Mouse (Mus musculus) G1E (cell line): ENCODE measurements around the gene Iffo2. TPM values are rescaled to one million over a fixed set of nuclear protein-coding genes. Genes with fewer than 3 reads are reported as not detected.

Experiments
- ATAC-seq: 2 replicates; pipeline ENCODE4 v1.8.0; 2016; ENCODE audit warnings: mild to moderate bottlenecking; ENCODE audit not compliant: insufficient number of reproducible peaks, poor library complexity, low FRiP score, severe bottlenecking; ENCODE audit errors: extremely low read depth
- DNase-seq: peaks from one replicate; pipeline ENCODE4 v3.0.0; 2012; ENCODE audit warnings: low spot score
- H3K27me3 ChIP-seq: 2 replicates; pipeline ENCODE4 v1.6.1; 2012; ENCODE audit warnings: mild to moderate bottlenecking, low read length, inconsistent platforms; ENCODE audit not compliant: insufficient read depth
- H3K36me3 ChIP-seq: replicated peaks from 2 replicates; pipeline ENCODE3; 2012; ENCODE audit warnings: mild to moderate bottlenecking, inconsistent platforms
- H3K4me1 ChIP-seq: 2 replicates; pipeline ENCODE4 v1.6.1; 2012; ENCODE audit warnings: low read depth, low read length, inconsistent platforms, mixed read lengths; ENCODE audit not compliant: insufficient read depth
- H3K4me3 ChIP-seq: 2 replicates; pipeline ENCODE4 v1.5.1; 2012; ENCODE audit warnings: low read depth, mild to moderate bottlenecking, inconsistent platforms, low read length, moderate library complexity, mixed read lengths
- H3K9me3 ChIP-seq: replicated peaks from 2 replicates; pipeline ENCODE4 v1.6.1; 2012; ENCODE audit warnings: inconsistent platforms
- CTCF ChIP-seq: IDR thresholded peaks from 2 replicates; pipeline ENCODE4 v1.5.1; 2012; ENCODE audit warnings: low read depth, low read length, inconsistent platforms, mixed read lengths
- GATA1 ChIP-seq: IDR thresholded peaks from 2 replicates; pipeline ENCODE4 v1.6.1; 2012; ENCODE audit warnings: borderline replicate concordance, low read length, inconsistent platforms, mixed read lengths
- GATA2 ChIP-seq: IDR thresholded peaks from 2 replicates; pipeline ENCODE4 v1.6.1; 2012; ENCODE audit warnings: low read depth, low read length, inconsistent platforms, borderline replicate concordance
- POLR2AphosphoS5 ChIP-seq: IDR thresholded peaks from 2 replicates; pipeline ENCODE4 v1.6.1; 2012; ENCODE audit warnings: low read depth, low read length, inconsistent platforms; ENCODE audit not compliant: insufficient replicate concordance
- TAL1 ChIP-seq: conservative IDR thresholded peaks from 2 replicates; pipeline ENCODE4 v1.6.1; 2012; ENCODE audit warnings: low read depth, low read length, inconsistent platforms, mixed read lengths
- polyA plus RNA-seq: library from polyadenylated mRNA; stranded (reverse); fragments of >175 nt; gene quantifications from 2 replicates; pipeline ENCODE4 v1.2.3, GENCODE M21; 2012
- total RNA-seq, 2 experiments: library from RNA; stranded (forward) in 1 of 2; stranded (reverse) in 1 of 2; fragments of 200-1000 nt in 1 of 2; fragments of >200 nt in 1 of 2; fragmentation: Nextera tagmentation in 1 of 2; gene quantifications; 2 replicates each; pipeline ENCODE4 v1.2.3; 2014 to 2017

Gene Iffo2
- total and polyA plus RNA-seq, 3 experiments: 0.20 to 0.38 TPM; not detected in 1

DNA sequence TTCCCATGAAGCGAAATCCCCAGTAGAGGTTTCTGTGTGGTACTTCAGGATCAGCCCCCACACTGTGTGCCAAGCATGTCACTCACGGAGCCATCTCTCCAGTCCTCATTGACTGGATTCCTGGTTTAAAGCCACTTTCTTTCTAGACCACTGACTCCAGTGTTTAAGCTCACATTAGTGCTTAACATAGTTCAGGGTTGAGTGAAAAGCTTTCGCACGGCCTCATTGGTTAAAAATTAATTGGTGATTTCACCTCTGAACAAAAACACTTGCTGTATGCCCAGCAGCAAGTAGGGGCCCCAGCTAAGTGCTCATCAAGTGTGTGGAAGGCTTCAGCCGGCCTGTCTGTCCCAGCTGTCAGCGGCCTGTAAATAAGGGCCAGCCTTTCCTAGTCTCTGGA lies 137.3 kb downstream of the Iffo2 start:
- ATAC-seq: no peak
- no peak for DNase-seq
- TF ChIP-seq POLR2AphosphoS5: no peak
- no peak for TF ChIP-seq CTCF
- TF ChIP-seq GATA2: no peak
- TF ChIP-seq TAL1: no peak
- no peak for TF ChIP-seq GATA1
- no peak overlapping the region for H3K4me3 ChIP-seq
- no peaks in the 10 kb centered on the region for H3K36me3 ChIP-seq
- no peaks in the 10 kb centered on the region for H3K4me1 ChIP-seq
- H3K9me3 ChIP-seq: no peaks in the 10 kb centered on the region
- peaks cover 4% of the 10 kb centered on the region for H3K27me3 ChIP-seq

DNA sequence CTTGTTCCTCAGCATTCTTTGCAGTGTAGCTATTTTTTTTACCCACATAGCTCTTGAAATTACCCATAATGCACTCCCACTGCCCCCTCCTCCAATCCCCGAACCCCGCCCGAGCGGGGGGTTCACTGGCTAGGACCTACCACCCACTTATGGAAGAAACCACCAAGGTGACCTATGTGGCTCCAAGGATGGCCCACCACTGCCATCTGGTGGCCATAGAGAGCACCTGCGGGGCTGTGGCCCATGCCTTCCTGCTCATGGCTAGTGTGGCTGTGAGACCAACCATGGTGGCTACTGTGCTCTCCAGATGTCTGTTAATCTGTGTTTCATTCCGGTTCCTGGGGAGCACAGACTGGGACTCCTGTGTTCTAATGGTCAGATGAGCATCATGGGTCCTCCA lies 139.5 kb downstream of the Iffo2 start:
- H3K4me3 ChIP-seq: no peak overlapping the region
- DNase-seq (peak; percentile 60), ATAC-seq (peak; percentile 15; the same call in 1 of the 2 replicates)
- H3K27me3 ChIP-seq: no peaks in the 10 kb centered on the region; the same call in 1 of the 2 replicates
- H3K9me3 ChIP-seq: no peaks in the 10 kb centered on the region
- H3K36me3 ChIP-seq: no peaks in the 10 kb centered on the region
- TF ChIP-seq GATA1 (no peak), GATA2 (no peak), CTCF (peak; percentile 91), TAL1 (no peak), POLR2AphosphoS5 (no peak)
- H3K4me1 ChIP-seq: no peaks in the 10 kb centered on the region

Other genes starting within 250 kb of the Iffo2 start
- gene Pqlc2, start 219.8 kb upstream of the Iffo2 start, total RNA-seq (2014; fragmentation: Nextera tagmentation): 4.3 and 6.8 TPM in 2 replicates
- 11.8 and 14.0 TPM in 2 replicates for gene Pqlc2, start 219.8 kb upstream of the Iffo2 start, total RNA-seq (2017)
- gene Pqlc2, start 219.8 kb upstream of the Iffo2 start, polyA plus RNA-seq: 3.8 and 4.4 TPM in 2 replicates
- 7.8 and 13.2 TPM in 2 replicates for gene Akr7a5, start 219.8 kb upstream of the Iffo2 start, total RNA-seq (2014; fragmentation: Nextera tagmentation)
- gene Akr7a5, start 219.8 kb upstream of the Iffo2 start, total RNA-seq (2017): 13.8 and 19.1 TPM in 2 replicates
- 57.3 and 64.0 TPM in 2 replicates for gene Akr7a5, start 219.8 kb upstream of the Iffo2 start, polyA plus RNA-seq
- gene Mrto4, start 178.0 kb upstream of the Iffo2 start, total RNA-seq (2014; fragmentation: Nextera tagmentation): 60.7 and 78.4 TPM in 2 replicates
- gene Mrto4, start 178.0 kb upstream of the Iffo2 start, total RNA-seq (2017): 65.6 and 75.9 TPM in 2 replicates
- 68.6 and 97.0 TPM in 2 replicates for gene Mrto4, start 178.0 kb upstream of the Iffo2 start, polyA plus RNA-seq
- 21.4 and 26.9 TPM in 2 replicates for gene Emc1, start 178.0 kb upstream of the Iffo2 start, total RNA-seq (2014; fragmentation: Nextera tagmentation)
- 20.3 and 20.8 TPM in 2 replicates for gene Emc1, start 178.0 kb upstream of the Iffo2 start, total RNA-seq (2017)
- 5.3 and 9.4 TPM in 2 replicates for gene Emc1, start 178.0 kb upstream of the Iffo2 start, polyA plus RNA-seq
- 386 and 393 TPM in 2 replicates for gene Ubr4, start 177.9 kb upstream of the Iffo2 start, total RNA-seq (2014; fragmentation: Nextera tagmentation)
- 62.2 and 68.1 TPM in 2 replicates for gene Ubr4, start 177.9 kb upstream of the Iffo2 start, total RNA-seq (2017)
- 67.8 and 132 TPM in 2 replicates for gene Ubr4, start 177.9 kb upstream of the Iffo2 start, polyA plus RNA-seq
- not detected in 2 replicates for gene Gm21969, start 72.6 kb downstream of the Iffo2 start, total RNA-seq (2014; fragmentation: Nextera tagmentation)
- not detected in 2 replicates for gene Gm21969, start 72.6 kb downstream of the Iffo2 start, total RNA-seq (2017)
- gene Gm21969, start 72.6 kb downstream of the Iffo2 start, polyA plus RNA-seq: 0.02 and 0.04 TPM in 2 replicates
- 17.7 and 22.3 TPM in 2 replicates for gene Aldh4a1, start 92.3 kb downstream of the Iffo2 start, total RNA-seq (2014; fragmentation: Nextera tagmentation)
- gene Aldh4a1, start 92.3 kb downstream of the Iffo2 start, total RNA-seq (2017): 13.3 and 16.0 TPM in 2 replicates
- gene Aldh4a1, start 92.3 kb downstream of the Iffo2 start, polyA plus RNA-seq: 44.1 and 54.5 TPM in 2 replicates
- not detected in 2 replicates for gene Tas1r2, start 123.0 kb downstream of the Iffo2 start, total RNA-seq (2014; fragmentation: Nextera tagmentation)
- 0.12 TPM in 1 of 2 replicates, not detected in the other for gene Tas1r2, start 123.0 kb downstream of the Iffo2 start, total RNA-seq (2017)
- gene Tas1r2, start 123.0 kb downstream of the Iffo2 start, polyA plus RNA-seq: not detected in 2 replicates